Mouse (Mus musculus) ovary, postnatal 10 days (tissue): ENCODE measurements around the gene Car5a.

Experiments used
- DNase-seq: peaks from one replicate; pipeline ENCODE4 v3.0.0; 2022; ENCODE audit warnings: low spot score

Car5a gene

GRCm38 (mm10) chr8:121934506-121934905 lies 10.2 kb downstream of the Car5a start:
- no peak for DNase-seq

GRCm38 (mm10) chr8:121932668-121933520 lies 11.8 kb downstream of the Car5a start:
- DNase-seq, result no peak

DNA sequence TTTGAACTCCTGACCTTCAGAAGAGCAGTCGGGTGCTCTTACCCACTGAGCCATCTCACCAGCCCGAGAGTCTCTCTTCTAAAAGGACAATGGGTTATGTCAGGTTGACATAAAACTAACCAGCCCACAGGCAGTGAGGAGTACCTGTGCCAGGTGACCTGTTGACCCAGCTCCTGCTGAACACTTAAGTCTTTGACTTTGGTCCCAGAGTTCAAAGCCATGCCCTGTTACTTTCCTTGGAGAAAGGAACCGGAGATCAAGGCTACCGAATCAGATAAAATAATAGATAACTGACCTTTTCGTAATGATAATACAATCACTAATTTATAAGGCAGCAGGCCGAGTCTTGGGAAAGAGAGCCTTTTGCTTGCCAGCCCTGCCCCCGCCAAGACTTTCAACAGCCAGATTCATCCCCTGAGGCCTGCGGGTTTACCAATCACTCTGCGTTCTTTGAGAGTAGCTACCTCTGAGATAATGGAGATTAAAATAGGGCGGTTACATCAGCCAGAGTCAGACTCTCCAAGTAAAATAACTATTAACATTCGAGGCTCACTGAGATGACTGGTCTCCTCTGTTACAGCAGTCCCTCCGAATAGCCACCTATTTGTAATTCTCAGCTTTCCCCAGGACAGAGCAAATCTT lies 12.6 kb downstream of the Car5a start:
- no peak for DNase-seq

DNA sequence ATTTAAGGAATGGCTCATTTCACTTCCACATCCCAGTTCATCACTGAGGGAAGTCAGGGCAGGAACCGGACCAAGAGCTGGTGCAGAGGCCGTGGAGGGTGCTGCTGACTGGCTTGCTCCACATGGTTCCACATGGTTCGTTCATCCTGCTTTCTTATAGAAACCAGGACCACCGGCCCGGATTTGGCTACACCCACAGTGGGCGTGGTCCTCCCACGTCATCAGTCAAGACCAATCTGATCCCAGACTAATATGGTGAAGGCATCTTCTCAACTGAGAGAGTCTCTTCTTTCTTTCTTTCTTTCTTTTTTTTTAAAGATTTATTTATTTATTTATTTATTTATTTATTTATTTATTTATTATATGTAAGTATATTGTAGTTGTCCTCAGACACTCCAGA lies 13.1 kb downstream of the Car5a start:
- no peak for DNase-seq

DNA sequence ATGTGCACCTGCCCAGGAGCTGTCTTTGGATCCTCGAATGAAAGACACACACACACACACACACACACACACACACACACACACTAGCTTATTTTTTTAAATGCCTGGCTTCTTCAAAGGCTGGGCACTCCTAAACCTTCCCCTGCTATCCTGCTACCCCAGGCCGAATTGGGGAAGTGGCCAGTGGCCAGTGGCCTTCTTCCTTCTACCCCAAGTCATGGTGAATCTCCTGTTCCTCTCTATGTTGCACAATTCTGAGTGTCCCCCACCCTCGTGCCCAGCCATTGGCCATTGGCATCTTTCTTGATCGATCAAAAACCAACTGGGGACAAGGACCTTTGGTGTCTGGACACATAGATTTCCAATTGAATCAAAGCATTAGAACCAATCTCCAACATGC lies 14.7 kb downstream of the Car5a start:
- no peak for DNase-seq

DNA sequence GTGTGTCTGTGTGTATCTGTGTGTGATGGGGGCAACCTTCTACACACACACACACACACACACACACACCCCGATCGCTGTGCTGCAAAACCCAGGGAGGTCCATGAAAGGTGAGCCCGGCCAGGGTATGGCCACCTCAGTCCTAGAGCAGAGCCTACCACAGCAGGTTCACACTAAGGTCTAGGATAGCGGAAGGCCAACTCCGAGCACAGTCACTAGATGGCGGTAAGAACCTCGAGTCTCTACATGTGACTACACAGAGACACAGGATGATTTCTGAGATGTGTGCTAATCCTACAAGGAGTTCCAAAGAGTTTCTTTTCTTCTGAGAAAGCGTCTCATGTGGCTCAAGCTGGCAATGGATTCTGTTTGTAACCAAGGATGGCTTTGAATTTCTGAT lies 17.4 kb downstream of the Car5a start:
- no peak for DNase-seq

GRCm38 (mm10) chr8:121926266-121926665 lies 18.4 kb downstream of the Car5a start:
- no peak for DNase-seq

DNA sequence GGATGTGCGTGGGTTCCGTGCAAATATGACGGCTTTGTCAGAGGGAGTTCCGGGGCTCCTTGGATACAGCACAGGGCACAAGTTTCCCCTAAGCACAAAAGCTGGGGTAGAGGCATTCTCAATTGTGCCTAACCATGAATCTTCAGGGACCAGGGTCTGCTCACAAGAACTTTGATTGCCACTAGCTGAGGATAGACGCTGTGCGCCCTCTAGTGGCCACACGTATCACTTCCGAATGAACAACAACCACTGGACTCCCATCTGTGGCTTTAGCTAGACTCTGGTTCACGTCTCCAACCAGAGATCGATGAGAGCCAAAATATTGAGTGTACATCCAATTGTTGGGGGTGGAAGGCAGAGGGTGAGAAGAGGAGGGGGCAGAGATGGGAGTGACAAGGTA lies 19.1 kb downstream of the Car5a start:
- peak; percentile 41 for DNase-seq

GRCm38 (mm10) chr8:121924681-121925080 lies 20.0 kb downstream of the Car5a start:
- DNase-seq, result no peak

- peak; percentile 32 for DNase-seq
Observed at GRCm38 (mm10) chr8:121922101-121922500, 22.6 kb downstream of the Car5a start.

- no peak for DNase-seq
Observed at GRCm38 (mm10) chr8:121921582-121921981, 23.1 kb downstream of the Car5a start.

DNA sequence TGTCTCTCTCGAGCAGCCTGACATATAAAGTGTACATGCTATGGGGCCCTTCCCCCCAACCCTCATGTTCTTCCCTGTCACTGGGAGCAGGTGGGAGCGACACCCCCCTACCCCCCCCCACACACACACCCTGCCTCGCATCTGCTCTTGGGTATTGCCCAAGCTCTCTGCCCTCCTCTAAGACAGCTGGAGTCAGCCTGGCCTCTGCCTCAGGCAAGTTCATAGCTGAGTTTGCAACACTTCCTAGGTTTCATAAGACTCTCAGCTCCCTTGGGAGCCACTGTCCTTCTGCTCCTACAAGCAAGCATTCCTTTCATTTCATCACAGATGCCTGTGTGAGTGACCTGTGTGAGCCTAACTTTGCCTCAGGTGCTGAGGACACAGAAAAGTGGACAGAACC lies 25.0 kb downstream of the Car5a start:
- no peak for DNase-seq

GRCm38 (mm10) chr8:121919158-121919557 lies 25.5 kb downstream of the Car5a start:
- DNase-seq, result no peak

- no peak for DNase-seq
Observed at GRCm38 (mm10) chr8:121913378-121913777, 31.3 kb downstream of the Car5a start.

- DNase-seq, result no peak
Observed at GRCm38 (mm10) chr8:121912831-121913230, 31.9 kb downstream of the Car5a start.

DNA sequence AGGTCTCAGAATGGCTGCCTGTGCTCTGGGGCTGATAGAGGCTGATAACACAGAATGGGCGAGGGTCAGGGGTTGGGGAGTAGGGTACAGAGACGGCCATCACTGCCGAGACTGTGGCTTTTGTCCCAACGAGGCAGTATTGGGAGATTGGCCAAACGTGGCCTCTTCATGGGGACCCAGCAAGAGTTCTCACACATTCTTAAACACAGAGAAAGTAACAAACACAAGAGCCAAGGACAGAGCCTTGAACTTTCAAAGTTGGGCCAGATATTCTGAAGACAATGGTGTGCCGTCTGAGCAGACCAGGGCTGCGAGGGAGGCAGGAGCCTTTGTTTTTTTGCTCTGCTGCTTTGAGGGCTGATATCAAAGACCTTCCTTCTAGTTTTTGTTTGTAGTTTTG lies 32.7 kb downstream of the Car5a start:
- DNase-seq, result no peak

DNA sequence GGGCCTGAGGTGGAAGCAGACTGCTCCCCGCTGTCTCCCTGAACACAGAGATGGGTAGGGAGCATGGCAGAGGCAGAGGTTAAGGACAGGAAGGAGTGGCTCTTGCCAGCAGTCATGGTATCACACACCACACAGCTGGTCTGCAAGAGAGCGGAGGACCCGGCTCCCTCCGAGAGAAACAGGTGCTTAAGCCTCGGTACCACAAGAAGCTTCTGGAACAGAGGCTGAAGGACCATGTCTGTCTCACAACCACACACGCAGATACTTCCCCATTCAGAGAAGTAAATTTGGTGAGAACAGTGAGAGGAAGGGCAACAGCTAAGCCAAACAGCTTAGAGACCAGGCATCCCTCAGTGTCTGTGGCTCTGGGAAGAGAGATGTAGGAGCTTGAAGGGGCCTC lies 33.3 kb downstream of the Car5a start:
- DNase-seq, result no peak

DNA sequence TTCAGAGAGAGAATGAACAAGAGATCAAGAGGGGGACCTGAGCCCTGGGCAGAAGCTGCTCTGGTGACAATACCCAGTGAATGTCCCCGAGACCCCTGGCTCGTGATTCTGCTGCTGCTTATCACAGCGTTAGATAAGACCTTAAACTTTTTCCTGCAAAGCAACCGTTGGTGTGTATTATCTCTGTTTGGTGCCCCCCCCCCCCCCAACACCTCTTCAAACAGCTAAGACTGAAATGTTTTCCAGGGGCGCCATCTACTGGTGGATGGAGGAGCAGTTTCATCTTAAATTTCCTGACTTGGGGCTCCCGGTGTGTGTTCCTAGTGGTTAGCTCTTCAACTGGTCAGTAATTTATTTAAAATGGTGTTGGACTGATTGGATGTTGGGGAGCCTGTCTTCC lies 35.0 kb downstream of the Car5a start:
- DNase-seq, result peak; percentile 61

- no peak for DNase-seq
Observed at GRCm38 (mm10) chr8:121909148-121909541, 35.6 kb downstream of the Car5a start.

DNA sequence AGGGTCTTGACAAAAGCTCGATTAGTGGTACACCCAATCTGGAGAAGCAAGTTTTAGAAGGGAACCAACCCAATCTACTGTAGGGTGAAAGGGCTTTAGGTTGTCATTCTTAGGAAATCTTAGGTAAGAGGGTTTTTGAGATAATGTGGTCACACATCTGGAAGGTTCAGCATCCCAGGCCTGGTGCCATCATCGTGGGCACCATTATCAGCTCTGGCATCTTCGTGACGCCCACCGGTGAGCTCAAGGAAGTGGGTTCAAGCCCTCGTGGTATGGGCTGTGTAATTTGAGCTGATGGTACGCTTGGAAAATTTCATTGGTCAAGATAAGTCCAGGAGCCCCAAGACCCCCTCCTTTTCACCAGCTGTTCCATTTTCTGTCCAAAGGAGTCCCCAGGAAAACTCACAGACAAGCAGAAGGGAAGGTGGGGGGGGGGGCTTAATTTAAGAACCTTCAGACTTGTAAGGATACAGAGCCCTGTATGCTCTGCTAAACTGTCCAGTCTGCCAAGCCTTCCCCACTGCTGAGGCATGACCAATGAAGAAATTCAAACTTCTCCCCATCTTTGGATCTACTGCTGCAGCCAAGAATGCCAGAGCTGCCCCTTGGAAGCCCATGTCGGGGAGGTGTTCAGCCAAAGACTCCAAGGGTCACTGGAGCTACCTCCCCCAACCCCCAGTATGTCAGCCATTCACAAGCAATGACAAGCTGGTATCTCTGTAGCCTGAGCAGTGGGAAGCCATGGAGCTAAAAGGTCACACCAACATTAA lies 36.1 kb downstream of the Car5a start:
- DNase-seq, result no peak

GRCm38 (mm10) chr8:121907587-121908248 lies 37.0 kb downstream of the Car5a start, which contains the start of gene Slc7a5:
TSS of gene Slc7a5 (minus strand) at chr8:121907694.
- DNase-seq, result peak; percentile 85
